Mouse (Mus musculus): ENCODE results near the gene Cacna2d1.

- TF ChIP-seq HCFC1 (IDR thresholded peaks at IDR 0.05; ENCODE audit: low read depth, low read length) (no peak), TAL1 (IDR thresholded peaks at IDR 0.05; ENCODE audit: low read length) (no peak)
Observed at GRCm38 (mm10) chr5:16231477-16231876, 297.0 kb downstream of the Cacna2d1 start.
